Mouse (Mus musculus) heart, embryonic 14.5 days (tissue): ENCODE data around the gene Dtymk. TPM values are rescaled to one million over a fixed set of nuclear protein-coding genes. Genes with fewer than 3 reads are reported as not detected.
"Not testable (repeated sequence)": the region's sequence is repeated elsewhere in the genome, so short reads cannot be mapped to it uniquely, and the experiment has no call there.

Experiments
- ATAC-seq: fragments of 200-750 bp; cut with Nextera tagmentation; 2 replicates; pipeline ENCODE4 v1.8.0; 2017; ENCODE audit warnings: low read depth, moderate TSS enrichment; ENCODE audit not compliant: insufficient number of reproducible peaks, insufficient read depth, low FRiP score
- H3K27ac ChIP-seq, 2 experiments: fragments of 200-500 bp in 1 of 2; fragments of 300-500 bp in 1 of 2; sonication (generic) in 1 of 2; replicated peaks in 1 of 2; 2 replicates each; pipeline ENCODE4 v1.5.1; 2012 to 2014; ENCODE audit warnings: low read depth in 2 of 2, low read length in 2 of 2, control low read depth in 1 of 2, mild to moderate bottlenecking in 1 of 2, mixed read lengths in 1 of 2; ENCODE audit not compliant: control insufficient read depth in 1 of 2, insufficient read depth in 1 of 2
- H3K27me3 ChIP-seq: fragments of 300-500 bp; sonication (generic); 2 replicates; pipeline ENCODE4 v1.6.1; 2014; ENCODE audit warnings: mild to moderate bottlenecking, low read length, control low read depth; ENCODE audit not compliant: control insufficient read depth, insufficient read depth
- H3K36me3 ChIP-seq: fragments of 300-500 bp; sonication (generic); 2 replicates; pipeline ENCODE4 v1.6.1; 2014; ENCODE audit warnings: mild to moderate bottlenecking, control low read depth, low read length, mixed read lengths; ENCODE audit not compliant: control insufficient read depth, insufficient read depth
- H3K4me1 ChIP-seq, 2 experiments: fragments of 200-500 bp in 1 of 2; fragments of 300-500 bp in 1 of 2; sonication (generic) in 1 of 2; 2 replicates each; pipeline ENCODE4 v1.6.1; 2012 to 2014; ENCODE audit warnings: low read length in 2 of 2, control low read depth in 1 of 2, mixed read lengths in 1 of 2; ENCODE audit not compliant: control insufficient read depth in 2 of 2, insufficient read depth in 2 of 2
- H3K4me2 ChIP-seq: fragments of 300-500 bp; sonication (generic); 2 replicates; pipeline ENCODE4 v1.6.1; 2014; ENCODE audit warnings: mild to moderate bottlenecking, low read length
- H3K4me3 ChIP-seq, 2 experiments: fragments of 200-500 bp in 1 of 2; fragments of 300-500 bp in 1 of 2; sonication (generic) in 1 of 2; 2 replicates each; pipeline ENCODE4 v1.5.1; 2012 to 2014; ENCODE audit warnings: low read length in 2 of 2, mild to moderate bottlenecking in 2 of 2, control low read depth in 1 of 2, low read depth in 1 of 2, moderate library complexity in 1 of 2; ENCODE audit not compliant: control insufficient read depth in 1 of 2, insufficient read depth in 1 of 2
- H3K9ac ChIP-seq: fragments of 300-500 bp; sonication (generic); 2 replicates; pipeline ENCODE4 v1.6.1; 2014; ENCODE audit warnings: mild to moderate bottlenecking, low read length
- H3K9me3 ChIP-seq: fragments of 300-500 bp; sonication (generic); 2 replicates; pipeline ENCODE4 v1.6.1; 2016; ENCODE audit warnings: low read length, control low read depth; ENCODE audit not compliant: control insufficient read depth
- WGBS: fragments of 180-500 bp; shearing (Covaris S2); extraction: QIAGEN DNeasy Blood & Tissue Kit; methylation state at CpG from one replicate; pipeline ENCODE4 v1.1.7; 2014; 5-methylcytosine and 5-hydroxymethylcytosine counted together
- polyA plus RNA-seq: library from polyadenylated mRNA; unstranded; fragments of >200 nt; fragmentation: Nextera tagmentation; extraction: Ambion mirVana; gene quantifications from 2 replicates; pipeline ENCODE4 v1.2.1, GENCODE M21; 2014

Dtymk gene
- polyA plus RNA-seq = 164 and 167 TPM in 2 replicates

GRCm38 (mm10) chr1:93801741-93802238 lies at the start of gene Dtymk:
Gene Dtymk, minus strand, starts transcription at chr1:93801934.
- Histone ChIP-seq H3K4me2 (peak within 1 kb of the TSS; percentile 94), H3K4me1 (peaks cover 10 to 42% of the 10 kb centered on the region in 2 experiments), H3K4me3 (peak within 1 kb of the TSS; percentile 72 to 78), H3K9ac (peak within 1 kb of the TSS; percentile 88), H3K9me3 (no peaks in the 10 kb centered on the region), H3K36me3 (peaks cover 52% of the 10 kb centered on the region), H3K27ac (peak within 1 kb of the TSS; percentile 88 to 96), H3K27me3 (no peaks in the 10 kb centered on the region)
- WGBS = under 1% methylated on average over 42 of the region's 42 CpGs
- peak; percentile 62 for ATAC-seq

- not testable (repeated sequence) for ATAC-seq, H3K36me3 ChIP-seq, H3K27me3 ChIP-seq, H3K9ac ChIP-seq, H3K4me3 ChIP-seq, H3K4me2 ChIP-seq, H3K9me3 ChIP-seq, H3K4me1 ChIP-seq, H3K27ac ChIP-seq
- WGBS = 35% methylated on average over 1 of the region's 3 CpGs
These were observed 44.1 kb upstream of the Dtymk start for GRCm38 (mm10) chr1:93845766-93846366.

- ATAC-seq, H3K4me1 ChIP-seq, H3K27me3 ChIP-seq, H3K9me3 ChIP-seq, H3K4me3 ChIP-seq, H3K4me2 ChIP-seq, H3K9ac ChIP-seq, H3K27ac ChIP-seq: not testable (repeated sequence)
- WGBS = 84% methylated on average over 8 of the region's 8 CpGs
- peaks cover 18% of the 10 kb centered on the region for H3K36me3 ChIP-seq
These were observed 36.8 kb upstream of the Dtymk start for GRCm38 (mm10) chr1:93838569-93838968.

- WGBS = 84% methylated on average over 8 of the region's 8 CpGs
- Histone ChIP-seq H3K27ac (no peak overlapping the region), H3K4me1 (peaks cover 0 to 4% of the 10 kb centered on the region in 2 experiments; a peak in 2 of 4 replicates), H3K36me3 (peaks cover 18% of the 10 kb centered on the region), H3K4me2 (no peak overlapping the region), H3K9me3 (no peaks in the 10 kb centered on the region), H3K9ac (no peak overlapping the region), H3K4me3 (no peak overlapping the region), H3K27me3 (no peaks in the 10 kb centered on the region)
- no peak for ATAC-seq
These were observed 35.6 kb upstream of the Dtymk start for GRCm38 (mm10) chr1:93837335-93837734.

- Histone ChIP-seq H3K9ac (no peak overlapping the region), H3K4me1 (peaks cover 0 to 4% of the 10 kb centered on the region in 2 experiments; a peak in 2 of 4 replicates), H3K4me2 (no peak overlapping the region), H3K27ac (no peak overlapping the region), H3K4me3 (no peak overlapping the region), H3K9me3 (no peaks in the 10 kb centered on the region), H3K36me3 (peaks cover 18% of the 10 kb centered on the region), H3K27me3 (no peaks in the 10 kb centered on the region)
- WGBS = 88% methylated on average over 2 of the region's 2 CpGs
- no peak for ATAC-seq
These were observed 34.8 kb upstream of the Dtymk start for GRCm38 (mm10) chr1:93836532-93836913.

GRCm38 (mm10) chr1:93835876-93836531 lies 34.3 kb upstream of the Dtymk start:
- no peaks in the 10 kb centered on the region for H3K9me3 ChIP-seq
- no peak overlapping the region for H3K27ac ChIP-seq
- peaks cover 18% of the 10 kb centered on the region for H3K36me3 ChIP-seq
- no peak for ATAC-seq
- peaks cover 0 to 4% of the 10 kb centered on the region in 2 experiments; a peak in 2 of 4 replicates for H3K4me1 ChIP-seq
- WGBS = 73% methylated on average over 6 of the region's 6 CpGs
- no peaks in the 10 kb centered on the region for H3K27me3 ChIP-seq
- H3K9ac ChIP-seq = no peak overlapping the region
- H3K4me3 ChIP-seq = no peak overlapping the region
- no peak overlapping the region for H3K4me2 ChIP-seq

- peaks cover 18% of the 10 kb centered on the region for H3K36me3 ChIP-seq
- WGBS = 91% methylated on average over 4 of the region's 4 CpGs
- H3K4me1 ChIP-seq = peaks cover 0 to 4% of the 10 kb centered on the region in 2 experiments; a peak in 2 of 4 replicates
- H3K9me3 ChIP-seq = no peaks in the 10 kb centered on the region
- no peak overlapping the region for H3K4me2 ChIP-seq
- no peak overlapping the region for H3K9ac ChIP-seq
- H3K4me3 ChIP-seq = no peak overlapping the region
- H3K27ac ChIP-seq = no peak overlapping the region
- no peaks in the 10 kb centered on the region for H3K27me3 ChIP-seq
- no peak for ATAC-seq
These were observed 33.5 kb upstream of the Dtymk start for GRCm38 (mm10) chr1:93835211-93835610.
